Mouse (Mus musculus): ENCODE data around the gene Smyd1. TPM values are rescaled to one million over a fixed set of nuclear protein-coding genes. Genes with fewer than 3 reads are reported as not detected.

Gene Smyd1
- polyA plus RNA-seq (2012; rRNA removed): 1.8 and 9.5 TPM in 2 replicates

GRCm38 (mm10) chr6:71321826-71322283 is at the start of gene Smyd1:
Gene Smyd1, minus strand, starts transcription at chr6:71322233.

GRCm38 (mm10) chr6:71322491-71322921 is 473 bp upstream of the Smyd1 start, which contains the start of gene Cd8b1:
Gene Cd8b1, plus strand, starts transcription at chr6:71322788.

GRCm38 (mm10) chr6:71271389-71272315 is 50.4 kb downstream of the Smyd1 start, which contains the start of gene Krcc1:
Gene Krcc1, plus strand, starts transcription at chr6:71271677.

GRCm38 (mm10) chr6:71199612-71200011 is 122.4 kb downstream of the Smyd1 start, which contains the start of gene Fabp1:
Gene Fabp1, plus strand, starts transcription at chr6:71199827.

Other genes with a start within 250 kb of the Smyd1 start
- 3.3 and 3.6 TPM in 2 replicates for gene Thnsl2, start 177.8 kb downstream of the Smyd1 start, polyA plus RNA-seq (2012; rRNA removed)
- gene Fabp1, start 122.4 kb downstream of the Smyd1 start, polyA plus RNA-seq (2012; rRNA removed): 2.2 and 6.8 TPM in 2 replicates
- gene Krcc1, start 50.6 kb downstream of the Smyd1 start, polyA plus RNA-seq (2012; rRNA removed): 21.3 and 23.8 TPM in 2 replicates
- gene Cd8b1, start 555 bp upstream of the Smyd1 start, polyA plus RNA-seq (2012; rRNA removed): not detected in 2 replicates
- not detected in 2 replicates for gene Cd8a, start 51.2 kb upstream of the Smyd1 start, polyA plus RNA-seq (2012; rRNA removed)
- gene Rmnd5a, start 118.4 kb upstream of the Smyd1 start, polyA plus RNA-seq (2012; rRNA removed): 26.7 and 42.8 TPM in 2 replicates
- gene Rnf103, start 171.7 kb upstream of the Smyd1 start, polyA plus RNA-seq (2012; rRNA removed): 15.8 and 16.4 TPM in 2 replicates
- gene Chmp3, start 221.6 kb upstream of the Smyd1 start, polyA plus RNA-seq (2012; rRNA removed): 56.4 and 70.1 TPM in 2 replicates